Mouse (Mus musculus) E14TG2a.4 (cell line): ENCODE data around the gene Zfp106.

Source experiments
- H3K27me3 ChIP-seq: 2 replicates; pipeline ENCODE4 v1.6.1; 2014; ENCODE audit warnings: low read length, control low read depth; ENCODE audit not compliant: insufficient read depth
- H3K36me3 ChIP-seq: 2 replicates; pipeline ENCODE4 v1.6.1; 2014; ENCODE audit warnings: low read length, control low read depth; ENCODE audit not compliant: insufficient read depth
- H3K4me1 ChIP-seq: replicated peaks from 2 replicates; pipeline ENCODE4 v1.6.1; 2014; ENCODE audit warnings: low read depth, low read length, control low read depth
- H3K4me3 ChIP-seq: replicated peaks from 2 replicates; pipeline ENCODE4 v1.5.1; 2014; ENCODE audit warnings: mild to moderate bottlenecking, low read length
- H3K9me3 ChIP-seq: 2 replicates; pipeline ENCODE4 v1.6.1; 2014; ENCODE audit warnings: low read length, control low read depth
- CTCF ChIP-seq: conservative IDR thresholded peaks from 2 replicates; pipeline ENCODE4 v1.5.1; 2014; ENCODE audit warnings: low read length
- NANOG ChIP-seq: IDR thresholded peaks from 2 replicates; pipeline ENCODE4 v1.6.1; 2014; ENCODE audit warnings: borderline replicate concordance, low read length, mixed read lengths
- POU5F1 ChIP-seq: IDR thresholded peaks from 2 replicates; pipeline ENCODE4 v1.6.1; 2014; ENCODE audit warnings: low read length, borderline replicate concordance

Gene Zfp106

GRCm38 (mm10) chr2:120518547-120519210, 45.0 kb downstream of the Zfp106 start:
- Histone ChIP-seq H3K9me3 (no peaks in the 10 kb centered on the region), H3K36me3 (peaks cover 98% of the 10 kb centered on the region), H3K4me1 (peaks cover 27% of the 10 kb centered on the region), H3K27me3 (no peaks in the 10 kb centered on the region), H3K4me3 (no peak overlapping the region)
- TF ChIP-seq POU5F1 (no peak), NANOG (no peak), CTCF (no peak)

GRCm38 (mm10) chr2:120514181-120514580, 49.5 kb downstream of the Zfp106 start:
- TF ChIP-seq NANOG (no peak; the same call in 1 of the 2 replicates), POU5F1 (no peak), CTCF (no peak)

GRCm38 (mm10) chr2:120503992-120504391, 59.7 kb downstream of the Zfp106 start:
- peaks cover 73% of the 10 kb centered on the region for H3K36me3 ChIP-seq
- TF ChIP-seq POU5F1: no peak
- no peak for TF ChIP-seq NANOG
- no peak for TF ChIP-seq CTCF
- H3K27me3 ChIP-seq: no peaks in the 10 kb centered on the region
- no peaks in the 10 kb centered on the region for H3K9me3 ChIP-seq
- no peak overlapping the region for H3K4me3 ChIP-seq
- H3K4me1 ChIP-seq: peaks cover 82% of the 10 kb centered on the region

More at GRCm38 (mm10) chr2:120514181-120514580, 49.5 kb downstream of the Zfp106 start:
- Histone ChIP-seq H3K27me3 (no peaks in the 10 kb centered on the region), H3K4me1 (peaks cover 50% of the 10 kb centered on the region), H3K36me3 (peaks cover 98% of the 10 kb centered on the region), H3K9me3 (no peaks in the 10 kb centered on the region), H3K4me3 (peak overlapping the region; percentile 24)

- Histone ChIP-seq H3K4me1 (peaks cover 73% of the 10 kb centered on the region), H3K4me3 (no peak overlapping the region)
- TF ChIP-seq POU5F1 (no peak), CTCF (no peak), NANOG (no peak)
Observed at GRCm38 (mm10) chr2:120503094-120503493, 60.5 kb downstream of the Zfp106 start.

GRCm38 (mm10) chr2:120502605-120502990, 61.0 kb downstream of the Zfp106 start:
- H3K9me3 ChIP-seq: no peaks in the 10 kb centered on the region
- H3K4me1 ChIP-seq: peaks cover 71% of the 10 kb centered on the region
- H3K36me3 ChIP-seq: peaks cover 72% of the 10 kb centered on the region
- H3K27me3 ChIP-seq: no peaks in the 10 kb centered on the region
- H3K4me3 ChIP-seq: no peak overlapping the region
- TF ChIP-seq NANOG: no peak
- TF ChIP-seq CTCF: no peak
- no peak for TF ChIP-seq POU5F1

More at GRCm38 (mm10) chr2:120503094-120503493, 60.5 kb downstream of the Zfp106 start:
- H3K27me3 ChIP-seq: no peaks in the 10 kb centered on the region
- H3K36me3 ChIP-seq: peaks cover 70% of the 10 kb centered on the region
- no peaks in the 10 kb centered on the region for H3K9me3 ChIP-seq

- no peaks in the 10 kb centered on the region for H3K9me3 ChIP-seq
- no peak overlapping the region for H3K4me3 ChIP-seq
- H3K36me3 ChIP-seq: peaks cover 72% of the 10 kb centered on the region
- H3K4me1 ChIP-seq: peaks cover 67% of the 10 kb centered on the region
- TF ChIP-seq CTCF (no peak), POU5F1 (no peak), NANOG (no peak)
- no peaks in the 10 kb centered on the region for H3K27me3 ChIP-seq
Observed at GRCm38 (mm10) chr2:120501931-120502604, 61.6 kb downstream of the Zfp106 start.

- no peaks in the 10 kb centered on the region for H3K27me3 ChIP-seq
- TF ChIP-seq NANOG (no peak), CTCF (no peak), POU5F1 (no peak)
- H3K9me3 ChIP-seq: no peaks in the 10 kb centered on the region
- peaks cover 73% of the 10 kb centered on the region for H3K36me3 ChIP-seq
- peaks cover 63% of the 10 kb centered on the region for H3K4me1 ChIP-seq
- H3K4me3 ChIP-seq: 0 out of 2 replicates have a peak overlapping the region, but pooled peaks have one; percentile 7
Observed at GRCm38 (mm10) chr2:120501136-120501918, 62.3 kb downstream of the Zfp106 start.

GRCm38 (mm10) chr2:120499971-120500471, 63.6 kb downstream of the Zfp106 start:
- Histone ChIP-seq H3K9me3 (no peaks in the 10 kb centered on the region), H3K4me1 (peaks cover 52% of the 10 kb centered on the region), H3K36me3 (peaks cover 73% of the 10 kb centered on the region), H3K27me3 (no peaks in the 10 kb centered on the region), H3K4me3 (no peak overlapping the region)
- TF ChIP-seq NANOG (no peak), CTCF (no peak), POU5F1 (no peak)

GRCm38 (mm10) chr2:120496511-120496910, 67.1 kb downstream of the Zfp106 start:
- no peaks in the 10 kb centered on the region for H3K9me3 ChIP-seq
- peaks cover 24% of the 10 kb centered on the region for H3K4me1 ChIP-seq
- H3K27me3 ChIP-seq: no peaks in the 10 kb centered on the region
- H3K36me3 ChIP-seq: peaks cover 55% of the 10 kb centered on the region
- TF ChIP-seq POU5F1 (no peak), NANOG (no peak), CTCF (no peak)
- no peak overlapping the region for H3K4me3 ChIP-seq
